ENCODE assay signal across 9 mouse cellular contexts in genomic region chr6:136887854-136888253, GRCm38 (mm10). TPM values are rescaled to one million over a fixed set of nuclear protein-coding genes. Genes with fewer than 3 reads are reported as not detected.
DNase-seq lines count a peak whose midpoint lies in the region; ATAC-seq and TF ChIP-seq lines count a peak whose summit lies in the region.
"Had no signal": no experiment of that assay in that cellular context is flagged by ENCODE, and none has a peak within 500 bp of the region (broad histone marks: within the 10 kb centered on the region; RNA-seq: fewer than 3 reads in every experiment).

No protein-coding gene starts in this region.

- H3K4me3 ChIP-seq in hindbrain, postnatal 0 days (ENCODE audit: low read length): no peak overlapping the region
- H3K4me3 ChIP-seq in hindbrain, embryonic 10.5 days: no peak overlapping the region
- no peak overlapping the region for H3K4me3 ChIP-seq in heart, embryonic 10.5 days
- H3K4me3 ChIP-seq in kidney, embryonic 15.5 days (replicated peaks): no peak overlapping the region
- H3K4me3 ChIP-seq in stomach, embryonic 14.5 days (ENCODE audit: low read depth, low read length): no peak overlapping the region
- H3K4me3 ChIP-seq: hindbrain, embryonic 12.5 days had no signal

- no peaks in the 10 kb centered on the region for H3K27me3 ChIP-seq in hindbrain, postnatal 0 days (ENCODE audit: insufficient read depth, low read length)
- H3K27me3 ChIP-seq in hindbrain, embryonic 10.5 days (ENCODE audit: insufficient read depth, poor library complexity, severe bottlenecking): no peaks in the 10 kb centered on the region
- H3K27me3 ChIP-seq in heart, embryonic 10.5 days (ENCODE audit: insufficient read depth, poor library complexity, severe bottlenecking): no peaks in the 10 kb centered on the region
- H3K27me3 ChIP-seq in kidney, embryonic 15.5 days: no peaks in the 10 kb centered on the region
- no peaks in the 10 kb centered on the region for H3K27me3 ChIP-seq in stomach, embryonic 14.5 days (ENCODE audit: control insufficient read depth, insufficient read depth, low read length)
- H3K27me3 ChIP-seq: hindbrain, embryonic 12.5 days had no signal

- peak; percentile 3 for DNase-seq in hindbrain, postnatal 0 days (ENCODE audit: low spot score)
- no peak for DNase-seq in hindbrain, embryonic 10.5 days (ENCODE audit: low spot score)
- DNase-seq in heart, embryonic 10.5 days (ENCODE audit: low spot score): no peak
- DNase-seq in embryo, embryonic 10 days (ENCODE audit: low spot score): no peak
- DNase-seq in right cerebral cortex, adult 2 months (ENCODE audit: low spot score in 2 of 2): no peak

- H3K4me2 ChIP-seq in hindbrain, postnatal 0 days (ENCODE audit: low read depth, low read length): no peak overlapping the region
- H3K4me2 ChIP-seq in kidney, embryonic 15.5 days: no peak overlapping the region
- H3K4me2 ChIP-seq in stomach, embryonic 14.5 days (replicated peaks; ENCODE audit: low read depth, low read length): no peak overlapping the region
- H3K4me2 ChIP-seq: hindbrain, embryonic 12.5 days had no signal

- H3K9me3 ChIP-seq in hindbrain, postnatal 0 days (ENCODE audit: low read length): no peaks in the 10 kb centered on the region
- no peaks in the 10 kb centered on the region for H3K9me3 ChIP-seq in hindbrain, embryonic 10.5 days
- no peaks in the 10 kb centered on the region for H3K9me3 ChIP-seq in heart, embryonic 10.5 days
- H3K9me3 ChIP-seq in kidney, embryonic 15.5 days (replicated peaks): no peaks in the 10 kb centered on the region
- H3K9me3 ChIP-seq in stomach, embryonic 14.5 days (ENCODE audit: control insufficient read depth, low read depth, low read length): no peaks in the 10 kb centered on the region
- H3K9me3 ChIP-seq: hindbrain, embryonic 12.5 days had no signal

- H3K9ac ChIP-seq in hindbrain, postnatal 0 days (replicated peaks; ENCODE audit: low read length): no peak overlapping the region
- no peak overlapping the region for H3K9ac ChIP-seq in kidney, embryonic 15.5 days
- H3K9ac ChIP-seq in stomach, embryonic 14.5 days (replicated peaks; ENCODE audit: low read depth, low read length): no peak overlapping the region
- H3K9ac ChIP-seq: hindbrain, embryonic 12.5 days had no signal

- no peak for ATAC-seq in hindbrain, postnatal 0 days
- ATAC-seq in kidney, embryonic 15.5 days (replicated peaks; ENCODE audit: low FRiP score): 0 out of 2 replicates have a peak, but pooled peaks have one; percentile 53
- peak; percentile 69; the same call in 1 of the 2 replicates for ATAC-seq in stomach, embryonic 14.5 days (ENCODE audit: insufficient number of reproducible peaks, insufficient read depth, low FRiP score, low read depth)
- no peak for ATAC-seq in granulocyte monocyte progenitor cell, adult 5-6 weeks (replicated peaks; ENCODE audit: poor library complexity, severe bottlenecking)

- no peak for TF ChIP-seq CTCF in hindbrain, postnatal 0 days (IDR thresholded peaks at IDR 0.05; ENCODE audit: low read depth)

- no peak overlapping the region for H3K27ac ChIP-seq in hindbrain, postnatal 0 days
- no peak overlapping the region for H3K27ac ChIP-seq in hindbrain, embryonic 10.5 days
- H3K27ac ChIP-seq in heart, embryonic 10.5 days: peak overlapping the region; percentile 39; the same call in 1 of the 2 replicates
- H3K27ac ChIP-seq in kidney, embryonic 15.5 days: peak overlapping the region; percentile 65
- H3K27ac ChIP-seq in stomach, embryonic 14.5 days (ENCODE audit: low read length): no peak overlapping the region; the same call in 1 of the 2 replicates
- H3K27ac ChIP-seq: hindbrain, embryonic 12.5 days had no signal

- WGBS in hindbrain, postnatal 0 days: 66% methylated on average over 9 of the region's 9 CpGs
- 81% methylated on average over 9 of the region's 9 CpGs for WGBS in hindbrain, embryonic 10.5 days
- 61% methylated on average over 9 of the region's 9 CpGs for WGBS in heart, embryonic 10.5 days
- WGBS in kidney, embryonic 15.5 days: 46% methylated on average over 9 of the region's 9 CpGs
- WGBS in stomach, embryonic 14.5 days: 33% methylated on average over 9 of the region's 9 CpGs

- H3K4me1 ChIP-seq in hindbrain, postnatal 0 days (ENCODE audit: insufficient read depth, low read length): no peaks in the 10 kb centered on the region
- no peaks in the 10 kb centered on the region for H3K4me1 ChIP-seq in hindbrain, embryonic 10.5 days (replicated peaks)
- peaks cover 5% of the 10 kb centered on the region; the same call in 1 of the 2 replicates for H3K4me1 ChIP-seq in heart, embryonic 10.5 days
- peaks cover 16% of the 10 kb centered on the region for H3K4me1 ChIP-seq in kidney, embryonic 15.5 days
- peaks cover 7% of the 10 kb centered on the region for H3K4me1 ChIP-seq in stomach, embryonic 14.5 days (ENCODE audit: control insufficient read depth, insufficient read depth, low read length)
- H3K4me1 ChIP-seq: hindbrain, embryonic 12.5 days had no signal

- no peaks in the 10 kb centered on the region for H3K36me3 ChIP-seq in hindbrain, postnatal 0 days (ENCODE audit: insufficient read depth, low read length)
- no peaks in the 10 kb centered on the region for H3K36me3 ChIP-seq in hindbrain, embryonic 10.5 days
- H3K36me3 ChIP-seq in heart, embryonic 10.5 days: no peaks in the 10 kb centered on the region
- H3K36me3 ChIP-seq in kidney, embryonic 15.5 days: no peaks in the 10 kb centered on the region
- no peaks in the 10 kb centered on the region for H3K36me3 ChIP-seq in stomach, embryonic 14.5 days (ENCODE audit: control insufficient read depth, insufficient read depth, low read length)
- H3K36me3 ChIP-seq: hindbrain, embryonic 12.5 days had no signal

RNA-seq across cellular contexts. Expression of gene Mgp, which starts 12.2 kb away (rescaled TPM):
- total RNA-seq in hindbrain, postnatal 0 days (2014; rRNA removed): 23.6 and 34.6 TPM in 2 replicates
- 74.4 and 81.8 TPM in 2 replicates for polyA plus RNA-seq in hindbrain, postnatal 0 days (2015; fragmentation: Nextera tagmentation; extraction: Ambion mirVana)
- polyA plus RNA-seq in hindbrain, embryonic 10.5 days (2016; fragmentation: Nextera tagmentation; extraction: Ambion mirVana): 0.85 and 3.3 TPM in 2 replicates
- 10.7 and 12.2 TPM in 2 replicates for polyA plus RNA-seq in heart, embryonic 10.5 days (2016; fragmentation: Nextera tagmentation; extraction: Ambion mirVana)
- 210 and 216 TPM in 2 replicates for polyA plus RNA-seq in kidney, embryonic 15.5 days (2015; fragmentation: Nextera tagmentation; extraction: Ambion mirVana)
- polyA plus RNA-seq in stomach, embryonic 14.5 days (2014; fragmentation: Nextera tagmentation; extraction: Ambion mirVana): 229 and 247 TPM in 2 replicates
- not detected in 2 replicates for total RNA-seq in granulocyte monocyte progenitor cell, adult 5-6 weeks (2014; fragmentation: Nextera tagmentation)
- total RNA-seq in granulocyte monocyte progenitor cell, adult 5-6 weeks (2017): not detected in 2 replicates

RNA-seq across cellular contexts. Expression of gene Art4, which starts 30.3 kb away (rescaled TPM):
- 0.37 and 0.43 TPM in 2 replicates for total RNA-seq in hindbrain, postnatal 0 days (2014; rRNA removed)
- 0.25 and 0.34 TPM in 2 replicates for polyA plus RNA-seq in hindbrain, postnatal 0 days (2015; fragmentation: Nextera tagmentation; extraction: Ambion mirVana)
- 1.7 and 2.3 TPM in 2 replicates for polyA plus RNA-seq in hindbrain, embryonic 10.5 days (2016; fragmentation: Nextera tagmentation; extraction: Ambion mirVana)
- 12.8 and 15.8 TPM in 2 replicates for polyA plus RNA-seq in heart, embryonic 10.5 days (2016; fragmentation: Nextera tagmentation; extraction: Ambion mirVana)
- polyA plus RNA-seq in kidney, embryonic 15.5 days (2015; fragmentation: Nextera tagmentation; extraction: Ambion mirVana): 5.2 and 5.9 TPM in 2 replicates
- 4.4 and 5.5 TPM in 2 replicates for polyA plus RNA-seq in stomach, embryonic 14.5 days (2014; fragmentation: Nextera tagmentation; extraction: Ambion mirVana)
- total RNA-seq in granulocyte monocyte progenitor cell, adult 5-6 weeks (2014; fragmentation: Nextera tagmentation): 0.64 TPM in 1 of 2 replicates, not detected in the other
- total RNA-seq in granulocyte monocyte progenitor cell, adult 5-6 weeks (2017): 1.2 and 1.6 TPM in 2 replicates

RNA-seq across cellular contexts. Expression of gene Erp27, which starts 34.1 kb away (rescaled TPM):
- total RNA-seq in hindbrain, postnatal 0 days (2014; rRNA removed): not detected in 2 replicates
- polyA plus RNA-seq in hindbrain, postnatal 0 days (2015; fragmentation: Nextera tagmentation; extraction: Ambion mirVana): not detected in 2 replicates
- polyA plus RNA-seq in hindbrain, embryonic 10.5 days (2016; fragmentation: Nextera tagmentation; extraction: Ambion mirVana): 0.24 TPM in 1 of 2 replicates, not detected in the other
- polyA plus RNA-seq in heart, embryonic 10.5 days (2016; fragmentation: Nextera tagmentation; extraction: Ambion mirVana): 0.55 and 0.73 TPM in 2 replicates
- 0.23 and 0.38 TPM in 2 replicates for polyA plus RNA-seq in kidney, embryonic 15.5 days (2015; fragmentation: Nextera tagmentation; extraction: Ambion mirVana)
- polyA plus RNA-seq in stomach, embryonic 14.5 days (2014; fragmentation: Nextera tagmentation; extraction: Ambion mirVana): 0.48 and 3.7 TPM in 2 replicates
- 1.4 TPM in 1 of 2 replicates, not detected in the other for total RNA-seq in granulocyte monocyte progenitor cell, adult 5-6 weeks (2014; fragmentation: Nextera tagmentation)
- total RNA-seq in granulocyte monocyte progenitor cell, adult 5-6 weeks (2017): 0.77 TPM in 1 of 2 replicates, not detected in the other
- polyA plus RNA-seq: hindbrain, embryonic 12.5 days had no signal

RNA-seq across cellular contexts. Expression of gene Pde6h, which starts 35.8 kb away (rescaled TPM):
- total RNA-seq in hindbrain, postnatal 0 days (2014; rRNA removed): not detected in 2 replicates
- 0.76 and 1.3 TPM in 2 replicates for polyA plus RNA-seq in hindbrain, postnatal 0 days (2015; fragmentation: Nextera tagmentation; extraction: Ambion mirVana)
- not detected in 2 replicates for polyA plus RNA-seq in hindbrain, embryonic 10.5 days (2016; fragmentation: Nextera tagmentation; extraction: Ambion mirVana)
- not detected in 2 replicates for polyA plus RNA-seq in heart, embryonic 10.5 days (2016; fragmentation: Nextera tagmentation; extraction: Ambion mirVana)
- polyA plus RNA-seq in kidney, embryonic 15.5 days (2015; fragmentation: Nextera tagmentation; extraction: Ambion mirVana): 0.26 and 0.40 TPM in 2 replicates
- 0.09 and 0.11 TPM in 2 replicates for polyA plus RNA-seq in stomach, embryonic 14.5 days (2014; fragmentation: Nextera tagmentation; extraction: Ambion mirVana)
- not detected in 2 replicates for total RNA-seq in granulocyte monocyte progenitor cell, adult 5-6 weeks (2014; fragmentation: Nextera tagmentation)
- 0.04 TPM in 1 of 2 replicates, not detected in the other for total RNA-seq in granulocyte monocyte progenitor cell, adult 5-6 weeks (2017)
- polyA plus RNA-seq: hindbrain, embryonic 12.5 days had no signal

RNA-seq across cellular contexts. Expression of gene Smco3, which starts 52.6 kb away (rescaled TPM):
- total RNA-seq in hindbrain, postnatal 0 days (2014; rRNA removed): 1.8 TPM in 2 replicates
- 0.56 and 1.3 TPM in 2 replicates for polyA plus RNA-seq in hindbrain, postnatal 0 days (2015; fragmentation: Nextera tagmentation; extraction: Ambion mirVana)
- polyA plus RNA-seq in hindbrain, embryonic 10.5 days (2016; fragmentation: Nextera tagmentation; extraction: Ambion mirVana): not detected in 2 replicates
- polyA plus RNA-seq in heart, embryonic 10.5 days (2016; fragmentation: Nextera tagmentation; extraction: Ambion mirVana): not detected in 2 replicates
- 1.7 and 2.3 TPM in 2 replicates for polyA plus RNA-seq in kidney, embryonic 15.5 days (2015; fragmentation: Nextera tagmentation; extraction: Ambion mirVana)
- polyA plus RNA-seq in stomach, embryonic 14.5 days (2014; fragmentation: Nextera tagmentation; extraction: Ambion mirVana): 1.9 and 2.3 TPM in 2 replicates
- not detected in 2 replicates for total RNA-seq in granulocyte monocyte progenitor cell, adult 5-6 weeks (2014; fragmentation: Nextera tagmentation)
- total RNA-seq in granulocyte monocyte progenitor cell, adult 5-6 weeks (2017): 0.21 and 1.8 TPM in 2 replicates

Comparison
In these comparisons a context has a peak if more than half of its experiments do, and no peak if none do; other contexts are left out.
1. ATAC-seq: peak in kidney, embryonic 15.5 days (single experiment) and stomach, embryonic 14.5 days (single experiment); none in hindbrain, postnatal 0 days (single experiment) and granulocyte monocyte progenitor cell, adult 5-6 weeks (single experiment).
2. H3K27ac ChIP-seq: peak in heart, embryonic 10.5 days (single experiment) and kidney, embryonic 15.5 days (single experiment); none in hindbrain, postnatal 0 days (single experiment), hindbrain, embryonic 10.5 days (single experiment) and stomach, embryonic 14.5 days (single experiment).